Mouse (Mus musculus): Measurements from ENCODE around the gene Fgr. TPM values are rescaled to one million over a fixed set of nuclear protein-coding genes. Genes with fewer than 3 reads are reported as not detected.

Gene Fgr
- polyA plus RNA-seq, 1 experiment = 0.55 TPM

GRCm38 (mm10) chr4:133051550-133051865, 77.6 kb downstream of the Fgr start:
- H3K4me1 ChIP-seq (ENCODE audit: control insufficient read depth, insufficient read depth, insufficient read length, low read length) = peaks cover 28% of the 10 kb centered on the region
- H3K4me3 ChIP-seq (ENCODE audit: insufficient read depth, low read depth, low read length) = no peak overlapping the region
- H3K27ac ChIP-seq (replicated peaks; ENCODE audit: low read depth, low read length) = peak overlapping the region; percentile 86

Other genes with a start within 250 kb of the Fgr start
- 2.5 and 2.7 TPM in 2 replicates for gene Xkr8, start 241.5 kb upstream of the Fgr start, polyA plus RNA-seq (2012; ENCODE audit: insufficient read depth, insufficient read length, missing spikeins)
- gene Smpdl3b, start 216.8 kb upstream of the Fgr start, polyA plus RNA-seq (2012; ENCODE audit: insufficient read depth, insufficient read length, missing spikeins) = 0.92 TPM in 1 of 2 replicates, not detected in the other
- 3.5 and 6.6 TPM in 2 replicates for gene Rpa2, start 205.8 kb upstream of the Fgr start, polyA plus RNA-seq (2012; ENCODE audit: insufficient read depth, insufficient read length, missing spikeins)
- 2.8 and 3.4 TPM in 2 replicates for gene Themis2, start 177.7 kb upstream of the Fgr start, polyA plus RNA-seq (2012; ENCODE audit: insufficient read depth, insufficient read length, missing spikeins)
- gene Ppp1r8, start 130.9 kb upstream of the Fgr start, polyA plus RNA-seq (2012; ENCODE audit: insufficient read depth, insufficient read length, missing spikeins) = 17.3 and 20.4 TPM in 2 replicates
- 53.6 and 63.8 TPM in 2 replicates for gene Stx12, start 89.6 kb upstream of the Fgr start, polyA plus RNA-seq (2012; ENCODE audit: insufficient read depth, insufficient read length, missing spikeins)
- gene Fam76a, start 51.5 kb upstream of the Fgr start, polyA plus RNA-seq (2012; ENCODE audit: insufficient read depth, insufficient read length, missing spikeins) = 15.7 and 17.8 TPM in 2 replicates
- 16.4 and 26.1 TPM in 2 replicates for gene Ahdc1, start 37.2 kb downstream of the Fgr start, polyA plus RNA-seq (2012; ENCODE audit: insufficient read depth, insufficient read length, missing spikeins)
- 39.6 and 39.8 TPM in 2 replicates for gene Wasf2, start 156.4 kb downstream of the Fgr start, polyA plus RNA-seq (2012; ENCODE audit: insufficient read depth, insufficient read length, missing spikeins)
- gene Cd164l2, start 238.0 kb downstream of the Fgr start, polyA plus RNA-seq (2012; ENCODE audit: insufficient read depth, insufficient read length, missing spikeins) = 3.3 and 4.1 TPM in 2 replicates
- not detected in 2 replicates for gene Gpr3, start 238.4 kb downstream of the Fgr start, polyA plus RNA-seq (2012; ENCODE audit: insufficient read depth, insufficient read length, missing spikeins)